Mouse (Mus musculus) G1E (cell line): ENCODE data around the gene Jph2.

ENCODE experiments used
- CTCF ChIP-seq: IDR thresholded peaks from 2 replicates; pipeline ENCODE4 v1.5.1; 2012; ENCODE audit warnings: low read depth, low read length, inconsistent platforms, mixed read lengths
- GATA1 ChIP-seq: IDR thresholded peaks from 2 replicates; pipeline ENCODE4 v1.6.1; 2012; ENCODE audit warnings: borderline replicate concordance, low read length, inconsistent platforms, mixed read lengths
- POLR2AphosphoS5 ChIP-seq: IDR thresholded peaks from 2 replicates; pipeline ENCODE4 v1.6.1; 2012; ENCODE audit warnings: low read depth, low read length, inconsistent platforms; ENCODE audit not compliant: insufficient replicate concordance
- TAL1 ChIP-seq: conservative IDR thresholded peaks from 2 replicates; pipeline ENCODE4 v1.6.1; 2012; ENCODE audit warnings: low read depth, low read length, inconsistent platforms, mixed read lengths

- TF ChIP-seq CTCF (no peak), POLR2AphosphoS5 (no peak), TAL1 (no peak), GATA1 (no peak)
Measured at GRCm38 (mm10) chr2:163381246-163381645, 16.5 kb downstream of the Jph2 start.
